Mouse (Mus musculus) heart, embryonic 14.5 days (tissue): ENCODE results near the gene Zfp747. TPM values are rescaled to one million over a fixed set of nuclear protein-coding genes. Genes with fewer than 3 reads are reported as not detected.
"Not testable (repeated sequence)": the region's sequence is repeated elsewhere in the genome, so short reads cannot be mapped to it uniquely, and the experiment has no call there.

Experiments used
- ATAC-seq: fragments of 200-750 bp; cut with Nextera tagmentation; 2 replicates; pipeline ENCODE4 v1.8.0; 2017; ENCODE audit warnings: low read depth, moderate TSS enrichment; ENCODE audit not compliant: insufficient number of reproducible peaks, insufficient read depth, low FRiP score
- H3K27ac ChIP-seq, 2 experiments: fragments of 200-500 bp in 1 of 2; fragments of 300-500 bp in 1 of 2; sonication (generic) in 1 of 2; replicated peaks in 1 of 2; 2 replicates each; pipeline ENCODE4 v1.5.1; 2012 to 2014; ENCODE audit warnings: low read depth in 2 of 2, low read length in 2 of 2, control low read depth in 1 of 2, mild to moderate bottlenecking in 1 of 2, mixed read lengths in 1 of 2; ENCODE audit not compliant: control insufficient read depth in 1 of 2, insufficient read depth in 1 of 2
- H3K27me3 ChIP-seq: fragments of 300-500 bp; sonication (generic); 2 replicates; pipeline ENCODE4 v1.6.1; 2014; ENCODE audit warnings: mild to moderate bottlenecking, low read length, control low read depth; ENCODE audit not compliant: control insufficient read depth, insufficient read depth
- H3K36me3 ChIP-seq: fragments of 300-500 bp; sonication (generic); 2 replicates; pipeline ENCODE4 v1.6.1; 2014; ENCODE audit warnings: mild to moderate bottlenecking, control low read depth, low read length, mixed read lengths; ENCODE audit not compliant: control insufficient read depth, insufficient read depth
- H3K4me1 ChIP-seq, 2 experiments: fragments of 200-500 bp in 1 of 2; fragments of 300-500 bp in 1 of 2; sonication (generic) in 1 of 2; 2 replicates each; pipeline ENCODE4 v1.6.1; 2012 to 2014; ENCODE audit warnings: low read length in 2 of 2, control low read depth in 1 of 2, mixed read lengths in 1 of 2; ENCODE audit not compliant: control insufficient read depth in 2 of 2, insufficient read depth in 2 of 2
- H3K4me2 ChIP-seq: fragments of 300-500 bp; sonication (generic); 2 replicates; pipeline ENCODE4 v1.6.1; 2014; ENCODE audit warnings: mild to moderate bottlenecking, low read length
- H3K4me3 ChIP-seq, 2 experiments: fragments of 200-500 bp in 1 of 2; fragments of 300-500 bp in 1 of 2; sonication (generic) in 1 of 2; 2 replicates each; pipeline ENCODE4 v1.5.1; 2012 to 2014; ENCODE audit warnings: low read length in 2 of 2, mild to moderate bottlenecking in 2 of 2, control low read depth in 1 of 2, low read depth in 1 of 2, moderate library complexity in 1 of 2; ENCODE audit not compliant: control insufficient read depth in 1 of 2, insufficient read depth in 1 of 2
- H3K9ac ChIP-seq: fragments of 300-500 bp; sonication (generic); 2 replicates; pipeline ENCODE4 v1.6.1; 2014; ENCODE audit warnings: mild to moderate bottlenecking, low read length
- H3K9me3 ChIP-seq: fragments of 300-500 bp; sonication (generic); 2 replicates; pipeline ENCODE4 v1.6.1; 2016; ENCODE audit warnings: low read length, control low read depth; ENCODE audit not compliant: control insufficient read depth
- WGBS: fragments of 180-500 bp; shearing (Covaris S2); extraction: QIAGEN DNeasy Blood & Tissue Kit; methylation state at CpG from one replicate; pipeline ENCODE4 v1.1.7; 2014; 5-methylcytosine and 5-hydroxymethylcytosine counted together
- polyA plus RNA-seq: library from polyadenylated mRNA; unstranded; fragments of >200 nt; fragmentation: Nextera tagmentation; extraction: Ambion mirVana; gene quantifications from 2 replicates; pipeline ENCODE4 v1.2.1, GENCODE M21; 2014

Gene Zfp747
- polyA plus RNA-seq, 1 experiment from 2014 or later, result 4.7 TPM

GRCm38 (mm10) chr7:127404101-127404500, 28.3 kb upstream of the Zfp747 start:
- ATAC-seq, H3K27ac ChIP-seq, H3K4me1 ChIP-seq, H3K9me3 ChIP-seq, H3K4me3 ChIP-seq, H3K36me3 ChIP-seq, H3K27me3 ChIP-seq, H3K9ac ChIP-seq, H3K4me2 ChIP-seq: not testable (repeated sequence)
- WGBS, result 93% methylated on average over 6 of the region's 6 CpGs

- no peaks in the 10 kb centered on the region for H3K27me3 ChIP-seq
- ATAC-seq, result no peak
- no peak overlapping the region for H3K4me2 ChIP-seq
- H3K9me3 ChIP-seq, result no peaks in the 10 kb centered on the region
- no peak overlapping the region for H3K9ac ChIP-seq
- no peak overlapping the region for H3K4me3 ChIP-seq
- H3K36me3 ChIP-seq, result no peaks in the 10 kb centered on the region
- H3K4me1 ChIP-seq, result no peaks in the 10 kb centered on the region
- H3K27ac ChIP-seq, result no peak overlapping the region
- 39% methylated on average over 2 of the region's 2 CpGs for WGBS
Measured at GRCm38 (mm10) chr7:127402980-127403379, 27.1 kb upstream of the Zfp747 start.

DNA sequence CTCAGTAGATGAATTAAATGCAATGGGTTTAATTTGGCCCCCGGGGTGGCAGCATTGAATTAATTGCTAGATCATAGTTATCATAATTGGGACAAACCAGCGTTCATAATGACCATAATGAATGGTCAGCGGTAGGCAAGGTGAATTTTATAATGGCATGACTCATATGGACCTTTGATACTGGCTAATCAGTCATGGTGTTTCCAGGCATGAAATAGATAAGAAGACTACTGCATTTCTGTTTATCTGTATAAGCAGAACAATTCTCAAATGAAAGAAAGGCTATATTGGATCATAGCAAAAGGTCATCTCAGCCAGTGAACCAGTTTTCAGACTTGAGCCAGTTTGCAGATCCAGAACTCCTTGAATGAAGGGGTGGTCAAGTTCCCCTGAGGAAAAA, 24.5 kb upstream of the Zfp747 start:
- H3K4me2 ChIP-seq, result no peak overlapping the region
- WGBS, result 64% methylated on average over 3 of the region's 3 CpGs
- H3K36me3 ChIP-seq, result no peaks in the 10 kb centered on the region
- no peak overlapping the region for H3K9ac ChIP-seq
- no peaks in the 10 kb centered on the region for H3K27me3 ChIP-seq
- H3K9me3 ChIP-seq, result no peaks in the 10 kb centered on the region
- ATAC-seq, result no peak
- no peak overlapping the region for H3K27ac ChIP-seq
- H3K4me3 ChIP-seq, result no peak overlapping the region
- no peaks in the 10 kb centered on the region for H3K4me1 ChIP-seq

DNA sequence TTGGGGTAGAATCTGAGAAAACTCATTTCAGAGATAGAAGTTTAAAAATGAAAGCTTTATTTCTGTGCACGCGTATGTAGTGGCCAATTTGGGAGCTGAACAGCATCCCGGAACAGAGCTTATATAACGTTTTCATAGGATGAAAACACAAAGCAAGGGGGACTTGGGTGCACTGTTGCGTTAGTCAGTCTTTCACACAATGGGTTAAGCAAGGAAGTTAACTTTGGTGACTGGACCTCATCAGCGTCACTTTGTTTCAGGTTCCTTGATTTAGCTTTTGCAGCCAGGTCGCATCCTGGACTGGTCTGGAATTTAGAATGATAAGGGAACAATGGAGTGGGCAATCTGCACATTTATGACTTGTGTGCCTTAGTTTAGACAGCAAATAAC, 18.1 kb upstream of the Zfp747 start:
- Histone ChIP-seq H3K9ac (peak overlapping the region; percentile 63), H3K27ac (peak overlapping the region; percentile 65 to 69), H3K36me3 (peaks cover 12% of the 10 kb centered on the region; the same call in 1 of the 2 replicates), H3K4me3 (peak overlapping the region; percentile 50 to 66), H3K9me3 (no peaks in the 10 kb centered on the region), H3K4me1 (peaks cover 10 to 12% of the 10 kb centered on the region in 2 experiments), H3K4me2 (peak overlapping the region; percentile 72), H3K27me3 (no peaks in the 10 kb centered on the region)
- peak; percentile 12; the same call in 1 of the 2 replicates for ATAC-seq
- WGBS, result 11% methylated on average over 7 of the region's 7 CpGs

GRCm38 (mm10) chr7:127393157-127393943, 17.5 kb upstream of the Zfp747 start, which contains the start of gene E430018J23Rik:
Gene E430018J23Rik (minus strand): TSS chr7:127393629.
- H3K27me3 ChIP-seq, result no peaks in the 10 kb centered on the region

GRCm38 (mm10) chr7:127392251-127392824, 16.5 kb upstream of the Zfp747 start:
- WGBS, result 87% methylated on average over 8 of the region's 8 CpGs
- Histone ChIP-seq H3K4me2 (peak overlapping the region; percentile 72), H3K9ac (peak overlapping the region; percentile 81; the same call in 1 of the 2 replicates), H3K36me3 (peaks cover 12% of the 10 kb centered on the region; the same call in 1 of the 2 replicates), H3K9me3 (no peaks in the 10 kb centered on the region), H3K4me1 (peaks cover 10 to 12% of the 10 kb centered on the region in 2 experiments), H3K27me3 (no peaks in the 10 kb centered on the region), H3K27ac (no peak overlapping the region; a peak in 1 of 4 replicates), H3K4me3 (peak overlapping the region in 1 of 2 experiments; percentile 66; a peak in 2 of 4 replicates)
- ATAC-seq, result no peak

More at GRCm38 (mm10) chr7:127393157-127393943, 17.5 kb upstream of the Zfp747 start, which contains the start of gene E430018J23Rik:
- peak; percentile 90 for ATAC-seq
- Histone ChIP-seq H3K4me2 (peak within 1 kb of the TSS; percentile 72), H3K9me3 (no peaks in the 10 kb centered on the region), H3K9ac (peak within 1 kb of the TSS; percentile 81), H3K4me1 (peaks cover 10 to 12% of the 10 kb centered on the region in 2 experiments), H3K36me3 (peaks cover 12% of the 10 kb centered on the region; the same call in 1 of the 2 replicates), H3K4me3 (peak within 1 kb of the TSS; percentile 66 to 77), H3K27ac (peak within 1 kb of the TSS; percentile 89 to 91)
- under 1% methylated on average over 45 of the region's 45 CpGs for WGBS

DNA sequence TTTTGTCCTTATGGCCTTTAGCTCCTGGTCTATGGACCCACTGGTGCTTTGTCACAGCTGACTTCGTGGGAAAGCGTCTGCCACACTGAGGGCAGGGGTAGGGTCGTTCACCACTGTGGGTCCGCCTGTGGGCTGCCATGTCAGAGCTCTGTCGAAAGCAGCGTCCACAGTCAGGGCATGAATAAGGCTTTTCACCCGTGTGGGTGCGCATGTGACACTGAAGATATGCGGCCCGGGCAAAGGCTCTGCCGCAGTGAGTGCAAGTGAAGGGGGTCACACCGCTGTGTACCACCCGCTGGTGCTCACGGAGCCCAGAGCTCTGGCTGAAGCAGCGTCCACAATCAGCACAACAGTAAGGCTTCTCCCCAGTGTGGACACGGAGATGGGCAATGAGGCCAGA, 15.7 kb upstream of the Zfp747 start:
- Histone ChIP-seq H3K4me2 (no peak overlapping the region), H3K36me3 (peaks cover 12% of the 10 kb centered on the region; the same call in 1 of the 2 replicates), H3K4me1 (peaks cover 10 to 12% of the 10 kb centered on the region in 2 experiments), H3K27ac (no peak overlapping the region), H3K9ac (no peak overlapping the region), H3K4me3 (no peak overlapping the region), H3K27me3 (no peaks in the 10 kb centered on the region), H3K9me3 (no peaks in the 10 kb centered on the region)
- 96% methylated on average over 16 of the region's 16 CpGs for WGBS
- ATAC-seq, result no peak
